In the genomic region with DNA sequence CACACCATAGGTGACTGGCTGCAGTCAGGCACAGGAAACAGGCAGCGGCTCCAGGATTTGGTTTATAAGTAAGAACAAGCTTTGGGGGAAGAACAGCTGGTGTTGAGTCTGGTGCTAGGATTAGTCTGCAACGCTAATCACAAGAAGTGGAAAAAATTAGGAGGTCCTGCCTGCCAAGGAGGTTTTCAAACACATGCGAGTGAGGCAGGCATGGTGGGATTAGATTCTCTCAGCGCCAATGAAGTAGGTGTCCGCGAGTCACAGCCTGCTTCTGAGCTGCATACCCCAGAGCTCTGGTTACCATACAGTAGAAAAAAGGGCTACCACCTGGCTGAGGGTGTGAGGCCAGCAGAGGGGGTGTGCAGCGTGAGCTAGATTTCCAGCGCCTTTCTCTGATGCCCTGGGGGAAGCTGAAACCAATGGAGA, we compare ENCODE assay signal across 11 mouse cellular contexts.
A peak's percentile ranks its signal among the peaks of the same experiment; 100 is the strongest.
DNase-seq lines count a peak whose midpoint lies in the region; ATAC-seq and TF ChIP-seq lines count a peak whose summit lies in the region.
"Had no signal": no experiment of that assay in that cellular context is flagged by ENCODE, and none has a peak within 500 bp of the region (broad histone marks: within the 10 kb centered on the region; RNA-seq: fewer than 3 reads in every experiment).

No protein-coding gene starts in this region.

- no peak for ATAC-seq in lung, embryonic 14.5 days (ENCODE audit: insufficient read depth)
- 0 out of 2 replicates have a peak, but pooled peaks have one; percentile 42 for ATAC-seq in forebrain, embryonic 11.5 days (replicated peaks; ENCODE audit: low FRiP score)

- peak overlapping the region; percentile 58; the same call in 1 of the 2 replicates for H3K27ac ChIP-seq in lung, embryonic 14.5 days (ENCODE audit: low read depth)
- H3K27ac ChIP-seq in forebrain, embryonic 11.5 days (ENCODE audit: low read depth, low read length): no peak overlapping the region
- H3K27ac ChIP-seq: liver, embryonic 13.5 days had no signal

- no peaks in the 10 kb centered on the region for H3K36me3 ChIP-seq in lung, embryonic 14.5 days (ENCODE audit: insufficient read depth)
- no peaks in the 10 kb centered on the region for H3K36me3 ChIP-seq in forebrain, embryonic 11.5 days (ENCODE audit: control insufficient read depth, insufficient read depth, low read length)
- H3K36me3 ChIP-seq: G1E; liver, embryonic 13.5 days had no signal

- peaks cover 29% of the 10 kb centered on the region for H3K4me1 ChIP-seq in lung, embryonic 14.5 days (ENCODE audit: insufficient read depth)
- peaks cover 13% of the 10 kb centered on the region for H3K4me1 ChIP-seq in forebrain, embryonic 11.5 days (replicated peaks; ENCODE audit: control insufficient read depth, insufficient read depth, low read length)
- H3K4me1 ChIP-seq: liver, embryonic 13.5 days had no signal

- DNase-seq in lung, embryonic 14.5 days: peak; percentile 15
- DNase-seq in lung, postnatal 36 days: no peak
- no peak for DNase-seq in forebrain, embryonic 11.5 days (ENCODE audit: low spot score)
- DNase-seq in layer of hippocampus, adult 8-10 months (ENCODE audit: low spot score in 2 of 2): peak; percentile 59 to 61
- peak; percentile 52 for DNase-seq in retina, postnatal 7 days (ENCODE audit: low read depth, low spot score)
- no peak for DNase-seq in c-Kit-positive CD71-positive TER-119-positive erythroid progenitor cells, embryonic 14.5 days (ENCODE audit: low spot score)
- no peak for DNase-seq in ovary, adult 18-20 months (ENCODE audit: low spot score)
- DNase-seq: gastrocnemius, postnatal 14 days; liver, embryonic 13.5 days; thymus, postnatal 14 days had no signal

- H3K9me3 ChIP-seq in lung, embryonic 14.5 days (ENCODE audit: low read depth, low read length): no peaks in the 10 kb centered on the region
- no peaks in the 10 kb centered on the region; the same call in 1 of the 2 replicates for H3K9me3 ChIP-seq in forebrain, embryonic 11.5 days (ENCODE audit: control insufficient read depth, low read length)
- H3K9me3 ChIP-seq: liver, embryonic 13.5 days had no signal

- TF ChIP-seq CTCF in lung, embryonic 14.5 days (IDR thresholded peaks at IDR 0.05; ENCODE audit: low read depth): no peak

- 50% methylated on average over 8 of the region's 8 CpGs for whole genome bisulfite sequencing in lung, embryonic 14.5 days
- WGBS in forebrain, embryonic 11.5 days: 59% methylated on average over 8 of the region's 8 CpGs

- H3K27me3 ChIP-seq in lung, embryonic 14.5 days (ENCODE audit: insufficient read depth, low read length): no peaks in the 10 kb centered on the region
- H3K27me3 ChIP-seq in forebrain, embryonic 11.5 days (ENCODE audit: control insufficient read depth, insufficient read depth, low read length): no peaks in the 10 kb centered on the region
- H3K27me3 ChIP-seq: liver, embryonic 13.5 days had no signal

- no peak overlapping the region for H3K9ac ChIP-seq in lung, embryonic 14.5 days
- no peak overlapping the region for H3K9ac ChIP-seq in forebrain, embryonic 11.5 days (ENCODE audit: low read length)
- H3K9ac ChIP-seq: liver, embryonic 13.5 days had no signal

- no peak overlapping the region for H3K4me3 ChIP-seq in lung, embryonic 14.5 days (ENCODE audit: low read depth, low read length)
- H3K4me3 ChIP-seq in forebrain, embryonic 11.5 days (ENCODE audit: low read depth, low read length): no peak overlapping the region
- H3K4me3 ChIP-seq: liver, embryonic 13.5 days had no signal

- H3K4me2 ChIP-seq in lung, embryonic 14.5 days: no peak overlapping the region
- no peak overlapping the region for H3K4me2 ChIP-seq in forebrain, embryonic 11.5 days (ENCODE audit: low read depth, low read length, severe bottlenecking)
- H3K4me2 ChIP-seq: liver, embryonic 13.5 days had no signal

Comparison
In these comparisons a context has a peak if more than half of its experiments do, and no peak if none do; other contexts are left out.
1. DNase-seq: peak in lung, embryonic 14.5 days (single experiment), layer of hippocampus, adult 8-10 months (2 of 2) and retina, postnatal 7 days (single experiment); none in lung, postnatal 36 days (single experiment), forebrain, embryonic 11.5 days (single experiment), c-Kit-positive CD71-positive TER-119-positive erythroid progenitor cells, embryonic 14.5 days (single experiment) and ovary, adult 18-20 months (single experiment).